Mouse (Mus musculus) thymus, postnatal 36 days (tissue): ENCODE results near the gene Anks1b.

ENCODE experiments used
- DNase-seq, 2 experiments: peaks; one replicate each; pipeline ENCODE4 v3.0.0; 2022; ENCODE audit warnings: mixed read lengths in 2 of 2

The Anks1b gene

DNA sequence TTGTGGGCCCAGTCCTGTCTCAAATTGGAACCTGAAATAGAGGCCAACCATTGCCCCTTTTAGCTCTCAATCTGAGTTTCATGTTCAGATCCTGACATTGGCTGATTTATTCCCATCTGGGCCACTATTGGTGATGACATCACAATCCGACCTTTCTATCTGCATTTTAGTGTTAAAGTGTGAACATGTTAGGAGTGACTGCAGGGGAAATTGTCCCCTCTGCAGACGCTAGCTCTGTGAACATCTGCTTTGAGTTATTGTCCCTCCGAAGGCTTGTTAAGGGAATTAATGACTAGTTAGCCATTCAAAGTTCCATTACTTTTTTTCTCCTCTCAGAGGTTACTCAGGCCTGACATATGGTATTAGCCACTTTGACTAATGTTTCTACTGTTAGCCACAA lies 810.5 kb downstream of the Anks1b start:
- no peak for DNase-seq

DNA sequence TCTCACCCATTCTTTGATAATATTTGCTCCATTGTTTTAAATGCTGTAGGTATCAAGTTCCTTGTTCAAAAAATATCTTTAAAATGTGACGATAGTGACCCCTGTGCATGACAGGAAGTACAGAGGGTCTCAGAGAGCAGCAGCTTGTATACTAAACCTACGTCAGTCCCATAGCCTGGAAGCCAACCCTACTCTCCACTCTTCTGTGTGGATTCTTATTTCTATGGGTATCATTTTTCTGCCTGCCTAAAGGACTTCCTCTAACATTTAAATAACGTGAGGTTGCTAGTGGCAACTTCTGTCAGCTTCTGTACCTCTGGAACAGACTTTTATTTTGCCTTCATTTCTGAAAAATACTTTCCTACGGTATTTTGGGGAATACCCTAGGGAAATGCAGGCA lies 812.1 kb downstream of the Anks1b start:
- DNase-seq, result no peak

DNA sequence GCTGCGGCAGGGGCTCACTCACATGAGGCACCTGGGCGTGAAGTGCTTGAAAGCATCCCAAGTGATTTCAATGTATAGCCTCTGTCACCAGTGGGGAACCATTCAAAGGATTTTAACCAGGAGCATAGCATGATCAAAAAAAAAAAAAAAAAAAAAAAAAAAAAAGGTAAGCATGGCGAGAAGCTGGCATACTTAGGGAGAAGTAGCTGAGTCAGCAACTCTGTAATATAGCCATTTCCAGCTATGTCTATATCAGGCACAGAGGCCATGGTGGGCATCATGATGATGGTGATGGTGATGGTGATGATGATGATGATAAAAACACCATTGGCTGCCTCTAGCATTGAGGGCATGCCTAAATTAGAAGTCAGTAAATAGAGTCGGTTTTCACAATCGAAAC lies 814.8 kb downstream of the Anks1b start:
- DNase-seq, result no peak

DNA sequence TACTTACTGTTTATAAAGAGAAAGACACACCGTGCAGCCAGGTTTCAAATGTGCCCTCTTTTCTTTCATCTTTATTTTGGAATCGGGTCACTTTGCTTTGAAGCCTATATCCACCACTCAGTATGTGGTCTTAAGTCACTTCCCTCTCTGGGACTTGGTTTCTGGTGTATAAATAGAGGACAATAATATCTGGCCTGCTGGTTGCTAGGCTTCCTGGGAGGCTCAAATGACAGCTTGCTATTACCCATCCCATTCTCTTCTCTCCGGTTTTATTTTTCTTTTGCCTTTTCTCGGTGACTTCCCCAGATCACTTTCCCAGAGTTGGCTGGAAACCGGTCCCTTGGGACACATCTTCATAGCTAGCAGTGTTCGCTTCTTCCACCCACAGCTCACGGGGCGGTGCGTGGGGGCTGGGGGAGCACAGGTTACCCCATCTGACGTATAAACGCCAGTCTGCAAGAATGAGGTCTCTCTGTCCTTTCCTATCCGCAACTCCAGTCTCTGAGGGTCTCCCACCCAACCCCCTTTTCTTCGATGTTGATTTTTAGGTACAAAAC lies 815.5 kb downstream of the Anks1b start:
- DNase-seq, result no peak

DNA sequence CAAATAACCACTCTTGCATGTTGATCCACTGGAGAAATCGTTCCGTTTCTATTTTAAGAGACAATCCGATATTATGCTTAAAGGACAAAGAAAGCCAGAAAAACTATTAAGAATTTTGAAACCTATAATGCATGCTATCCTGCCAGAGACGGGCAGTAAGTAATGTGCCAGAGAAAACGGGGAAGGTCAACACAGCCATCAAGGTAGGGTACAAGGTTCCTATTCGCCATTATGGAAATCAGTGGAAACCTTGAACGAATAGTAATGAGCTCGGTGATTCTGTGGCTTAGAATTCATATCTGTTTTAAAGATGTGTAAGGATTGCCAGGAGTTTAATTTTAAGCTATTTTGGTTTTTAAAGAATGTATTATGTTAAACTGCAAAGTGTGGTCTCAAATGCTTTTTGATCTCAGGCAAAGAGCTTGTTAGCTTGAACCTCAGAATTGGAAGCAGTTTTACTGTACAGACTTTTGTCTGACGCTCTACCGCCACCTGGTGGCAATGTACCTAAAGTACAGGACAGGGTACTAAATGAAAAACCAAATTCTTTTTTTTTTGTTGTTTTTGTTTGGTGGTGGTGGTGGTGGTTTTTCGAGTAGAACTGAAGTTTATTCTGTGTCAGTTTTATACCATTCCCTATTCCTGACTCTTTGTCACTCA lies 816.7 kb downstream of the Anks1b start:
- DNase-seq, result peak; percentile 23 to 45

DNA sequence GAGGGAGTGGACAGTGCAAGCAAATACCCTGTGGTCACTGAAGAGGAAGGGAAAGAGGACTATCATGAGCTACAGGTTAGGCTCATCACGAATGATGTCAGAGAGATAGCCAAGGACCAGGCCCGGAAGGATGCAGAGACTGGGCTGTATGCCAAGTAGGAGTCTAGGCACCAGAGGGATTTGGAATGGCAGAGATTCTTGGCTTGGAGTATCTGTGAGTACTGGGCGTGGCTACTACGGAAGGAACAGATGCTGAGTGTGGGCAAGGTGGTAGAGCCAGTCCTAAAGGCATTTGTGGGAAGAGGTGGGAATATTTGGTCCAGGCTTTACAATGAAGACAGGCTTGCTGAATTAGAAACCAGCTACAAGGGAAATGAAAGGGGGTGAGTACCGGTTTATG lies 823.4 kb downstream of the Anks1b start:
- DNase-seq, result no peak

DNA sequence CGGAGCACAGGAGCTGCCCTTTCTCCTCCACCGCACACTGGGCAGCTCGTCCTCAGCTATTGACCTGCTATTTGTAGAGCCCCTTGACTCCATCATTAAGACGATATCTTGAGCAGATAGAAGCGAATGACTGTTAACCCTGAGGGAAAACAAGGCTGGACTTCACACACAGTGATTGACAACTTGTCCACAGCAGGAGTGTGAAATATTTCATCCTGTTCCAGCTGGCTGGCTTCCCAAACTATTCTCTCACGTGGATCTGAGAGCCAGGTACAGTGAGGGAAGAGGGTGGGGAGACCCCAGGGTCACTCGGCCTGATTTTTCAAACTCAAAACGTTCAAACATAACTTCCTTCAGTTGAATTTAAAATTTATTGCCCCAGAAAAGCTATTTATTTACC lies 824.1 kb downstream of the Anks1b start:
- no peak for DNase-seq

DNA sequence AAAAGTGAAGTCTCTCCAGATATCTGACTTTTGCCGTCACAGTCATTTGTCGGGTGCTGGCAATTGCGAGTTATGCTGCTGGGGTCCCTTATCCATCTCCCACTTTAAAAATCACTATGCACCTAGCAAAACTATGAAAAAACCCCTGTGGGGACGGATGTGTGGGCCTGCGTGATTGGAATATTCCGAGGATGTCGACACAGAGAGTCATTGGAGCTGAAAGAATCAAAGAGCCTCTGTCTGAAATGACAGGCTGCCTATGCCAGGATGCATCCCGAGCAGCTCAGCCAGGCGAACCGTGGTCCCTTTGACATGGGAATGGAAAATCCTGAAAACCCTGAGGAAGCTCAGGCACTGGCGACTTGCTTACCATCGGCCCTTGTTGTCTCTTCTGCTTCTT lies 825.9 kb downstream of the Anks1b start:
- no peak for DNase-seq

DNA sequence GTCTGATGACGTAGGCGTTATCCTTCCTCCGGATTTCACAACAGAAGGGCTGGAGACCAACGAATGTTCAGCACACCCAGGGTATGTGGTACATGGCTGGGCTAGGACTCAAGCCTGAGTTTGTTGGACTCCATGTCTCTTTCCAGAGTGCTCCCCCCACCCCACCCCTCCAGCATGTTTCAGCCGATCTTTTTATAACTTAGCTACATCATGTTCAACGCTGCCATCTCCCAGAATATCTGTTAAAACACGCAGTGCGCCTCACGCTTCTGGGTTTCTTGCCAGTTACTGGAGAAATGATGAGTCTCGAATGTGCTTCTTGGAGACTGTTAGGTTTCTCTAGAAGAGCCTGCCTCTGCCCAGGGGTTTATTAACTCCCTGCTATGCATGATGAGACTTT lies 831.3 kb downstream of the Anks1b start:
- no peak for DNase-seq

DNA sequence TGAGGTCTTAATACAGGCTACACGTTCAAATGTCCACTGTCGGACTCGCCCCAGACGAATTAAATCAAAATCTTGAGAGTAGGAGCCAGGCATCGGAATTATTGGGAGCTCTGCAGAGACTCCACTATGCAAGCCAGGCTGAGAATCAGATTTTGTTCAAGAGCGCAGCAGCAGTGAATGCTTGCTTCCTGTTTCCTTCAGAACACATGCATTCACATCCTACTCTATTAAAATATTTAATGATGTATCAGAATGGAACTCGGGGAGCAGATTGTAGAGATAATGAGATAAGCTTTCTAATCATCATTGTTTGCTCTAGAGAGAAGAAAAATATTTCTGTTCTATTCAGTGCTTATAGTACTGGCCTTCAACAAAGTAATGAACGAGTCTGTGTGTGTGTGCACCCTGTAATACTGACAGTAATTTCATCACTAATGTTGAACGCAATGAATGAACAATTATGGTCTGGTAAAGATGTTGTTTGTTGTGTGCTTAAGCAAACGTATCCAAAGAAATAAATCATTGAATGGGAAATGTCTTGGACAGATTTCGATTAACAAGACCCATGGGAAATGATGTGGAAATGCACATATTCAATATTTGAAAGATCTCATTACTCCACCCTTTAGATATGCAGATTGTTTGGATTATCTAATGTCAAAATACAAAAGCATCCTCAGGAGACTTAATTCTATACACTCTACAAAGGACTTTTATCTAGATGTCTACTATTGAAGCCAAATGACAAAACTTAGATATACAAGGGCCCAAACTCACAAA lies 835.7 kb downstream of the Anks1b start:
- no peak for DNase-seq

DNA sequence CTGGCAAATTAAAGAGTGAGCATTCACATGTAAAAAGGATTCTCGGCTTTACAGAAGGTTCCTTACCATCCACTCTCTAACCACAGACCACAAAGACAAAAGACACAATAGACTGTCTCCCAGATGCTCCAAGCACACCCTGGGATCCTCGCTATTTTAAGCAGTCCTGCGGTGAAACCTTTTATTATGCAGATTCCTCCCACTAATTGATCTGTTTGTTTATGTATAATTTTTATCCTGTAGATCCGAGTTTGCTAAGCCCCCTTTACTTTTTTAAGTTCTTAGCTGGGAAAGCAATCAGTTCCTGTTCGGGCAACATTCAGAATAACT lies 836.3 kb downstream of the Anks1b start:
- DNase-seq, result no peak

DNA sequence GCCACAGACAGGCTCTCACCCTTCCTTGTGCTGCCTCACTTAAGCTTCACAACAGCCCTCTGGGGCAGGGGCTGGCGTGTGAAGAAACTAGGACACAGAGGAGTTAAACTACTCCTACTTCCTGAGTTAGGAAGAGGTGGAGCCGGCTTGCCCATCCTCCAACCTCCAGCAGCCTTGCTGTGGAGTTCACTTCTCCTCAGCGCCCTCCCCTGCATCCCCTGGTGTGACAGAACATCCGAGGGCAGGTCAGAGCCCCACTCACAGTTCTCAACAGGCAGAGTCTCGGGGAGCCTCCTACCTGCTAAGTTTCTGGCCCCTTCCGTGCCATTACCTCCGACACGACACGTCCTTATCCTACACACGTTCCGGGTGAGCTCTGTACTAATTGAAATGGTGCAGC lies 844.7 kb downstream of the Anks1b start:
- DNase-seq, result no peak

DNA sequence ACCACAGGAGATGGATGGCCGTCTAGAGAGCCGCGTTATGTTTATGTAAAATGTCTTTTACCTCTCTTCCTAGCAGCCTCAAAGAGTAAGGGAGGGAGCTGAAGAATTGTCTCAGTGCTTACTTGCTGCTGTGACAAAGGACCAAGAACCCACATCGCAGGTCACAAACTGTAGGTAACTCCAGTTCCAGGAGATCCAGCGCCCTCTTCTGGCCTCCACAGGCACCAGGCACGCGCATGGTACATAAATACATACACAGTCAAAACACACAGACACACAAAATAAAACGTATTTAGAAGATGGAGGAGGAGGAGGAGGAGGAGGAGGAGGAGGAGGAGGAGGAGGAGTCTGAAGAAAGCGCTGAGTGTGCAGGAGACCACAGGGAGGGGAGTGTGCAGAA lies 845.4 kb downstream of the Anks1b start:
- DNase-seq, result no peak

DNA sequence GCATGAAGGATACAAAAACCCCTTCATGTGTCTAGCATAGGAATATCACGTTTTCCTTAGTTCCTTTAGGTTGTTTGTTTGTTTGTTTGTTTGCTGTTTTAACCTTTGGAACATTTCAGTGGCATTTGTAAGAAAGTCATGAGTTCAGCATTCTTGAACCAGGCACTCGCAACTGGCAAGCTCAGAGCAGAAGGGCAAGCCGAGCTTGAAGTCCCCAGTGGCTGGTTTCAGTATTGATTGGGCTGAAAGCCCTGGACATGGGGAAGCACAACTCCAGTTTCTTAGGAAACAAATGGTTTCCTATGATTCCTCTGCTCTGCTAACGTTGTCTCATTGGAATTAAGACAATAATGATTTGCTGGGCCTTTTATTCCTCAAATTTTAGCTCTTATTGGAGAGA lies 846.7 kb downstream of the Anks1b start:
- DNase-seq, result no peak

DNA sequence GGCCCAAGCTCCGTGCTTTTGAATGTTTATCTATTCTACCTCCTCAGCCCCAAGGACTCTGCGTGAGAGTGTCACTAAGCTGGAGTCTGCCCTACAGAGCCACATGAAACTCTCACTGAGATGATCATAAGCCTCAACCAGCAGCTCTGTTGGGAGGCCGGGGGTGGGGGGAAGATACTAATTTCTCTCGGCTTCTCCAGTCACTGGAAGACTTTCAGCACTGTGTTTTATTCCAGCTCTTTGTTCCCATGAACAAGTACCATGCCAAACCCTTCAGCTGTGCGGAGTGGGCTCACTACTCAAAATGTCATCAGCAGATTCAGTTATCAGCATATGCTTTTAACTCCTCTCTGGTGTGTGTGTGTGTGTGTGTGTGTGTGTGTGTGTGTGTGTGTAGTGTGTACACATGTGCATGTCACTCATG lies 849.8 kb downstream of the Anks1b start:
- DNase-seq, result no peak

DNA sequence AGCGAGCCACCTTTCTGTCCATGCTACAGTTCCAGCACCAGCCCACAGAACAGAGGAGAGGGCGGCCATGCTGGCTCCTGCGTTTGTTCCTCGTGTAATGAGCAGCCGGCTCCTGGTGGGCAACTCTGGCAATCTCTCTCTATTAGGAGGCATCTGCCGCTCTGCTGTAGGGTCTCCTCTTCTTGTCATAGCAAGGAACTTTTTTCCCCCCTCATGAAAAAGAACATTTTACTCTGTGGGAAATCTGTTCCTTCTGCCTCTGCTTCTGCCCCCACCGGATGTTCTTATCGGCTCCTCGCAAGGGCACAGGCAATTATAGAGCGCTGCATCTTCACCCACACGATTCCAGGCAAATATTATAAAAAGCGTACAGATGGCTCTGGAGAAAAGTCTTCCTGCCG lies 850.6 kb downstream of the Anks1b start:
- no peak for DNase-seq

DNA sequence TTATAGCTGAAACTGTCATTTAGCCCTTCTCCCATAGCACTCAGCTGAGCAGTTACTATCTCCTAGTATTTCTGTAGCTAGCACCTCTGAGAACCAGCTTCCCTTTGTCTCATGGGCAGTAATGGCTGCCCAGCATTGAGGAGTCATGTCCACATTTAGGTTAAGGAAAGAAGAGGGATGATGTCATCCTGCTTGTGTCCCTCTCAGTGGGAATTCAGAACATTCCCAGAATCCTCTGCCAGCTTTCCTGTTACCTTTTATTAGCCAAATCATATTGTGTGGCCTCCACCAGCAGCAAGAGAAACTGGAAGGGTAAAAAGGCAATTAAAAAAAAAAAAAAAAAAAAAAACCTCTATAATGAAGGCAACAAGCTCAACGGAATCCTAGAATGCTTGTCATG lies 851.6 kb downstream of the Anks1b start:
- DNase-seq, result no peak

DNA sequence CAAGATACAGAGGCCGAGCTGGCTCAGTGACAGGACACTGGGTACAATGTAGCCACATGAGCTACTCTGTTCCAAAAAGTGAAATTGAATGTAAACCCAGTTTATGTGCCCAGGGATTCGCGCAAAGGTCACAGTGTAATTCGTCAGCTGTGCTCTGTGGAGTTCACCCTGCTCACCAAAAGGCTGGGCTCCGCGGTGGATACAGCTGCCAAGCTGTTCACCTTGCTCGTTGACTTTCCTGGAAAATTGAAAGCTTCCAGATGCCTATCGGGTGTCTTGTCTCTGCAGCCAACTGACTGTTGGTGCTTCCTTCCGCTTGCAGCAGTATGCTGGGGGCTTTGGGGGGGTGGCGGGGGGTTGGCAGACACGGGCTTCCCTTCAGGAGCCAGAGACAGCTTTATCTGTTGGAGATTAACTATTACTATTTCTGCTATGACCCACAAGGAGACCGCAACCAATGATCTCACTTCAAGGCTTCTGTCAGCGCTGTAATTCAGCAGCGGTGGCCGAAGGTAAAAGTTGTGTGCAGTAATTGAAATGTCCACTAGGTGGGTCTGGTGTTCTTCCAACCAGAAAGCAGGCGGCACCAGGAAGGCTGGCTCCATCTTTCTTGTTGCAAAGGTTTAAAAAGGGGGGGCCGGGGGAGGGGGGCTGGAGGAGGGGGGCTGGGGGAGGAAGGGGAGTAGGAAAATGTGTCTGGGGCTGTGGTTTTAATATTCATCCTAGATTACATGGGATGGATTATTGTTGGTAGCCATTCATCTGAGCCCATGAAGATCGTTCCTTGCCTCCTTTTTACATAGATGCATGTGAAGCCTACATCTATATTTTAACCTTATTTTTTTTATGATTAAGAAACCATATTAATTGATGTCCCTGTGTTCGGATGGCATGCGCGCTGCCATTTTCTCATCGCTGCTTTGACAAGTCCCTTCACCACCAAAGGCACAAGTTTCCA lies 855.4 kb downstream of the Anks1b start:
- DNase-seq, result peak; percentile 34 to 46

DNA sequence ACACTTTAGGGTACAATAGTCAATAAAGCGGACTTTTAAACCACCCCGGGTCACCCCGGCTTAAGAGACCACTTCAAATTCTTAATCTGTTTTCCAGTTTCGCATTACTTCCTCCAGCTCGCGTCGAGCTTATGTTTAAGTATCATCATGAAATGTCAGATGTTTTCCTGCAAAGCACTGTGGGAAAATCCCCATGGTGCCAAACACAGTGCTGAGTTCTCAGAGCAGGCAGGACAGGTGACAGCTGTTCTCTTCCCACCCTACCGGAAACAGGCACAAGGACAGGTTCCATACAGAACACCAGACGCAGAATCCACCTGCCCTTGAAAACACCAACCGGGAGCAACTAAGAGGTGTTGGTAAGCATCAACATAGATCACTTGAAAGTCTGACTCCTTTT lies 856.2 kb downstream of the Anks1b start:
- no peak for DNase-seq

DNA sequence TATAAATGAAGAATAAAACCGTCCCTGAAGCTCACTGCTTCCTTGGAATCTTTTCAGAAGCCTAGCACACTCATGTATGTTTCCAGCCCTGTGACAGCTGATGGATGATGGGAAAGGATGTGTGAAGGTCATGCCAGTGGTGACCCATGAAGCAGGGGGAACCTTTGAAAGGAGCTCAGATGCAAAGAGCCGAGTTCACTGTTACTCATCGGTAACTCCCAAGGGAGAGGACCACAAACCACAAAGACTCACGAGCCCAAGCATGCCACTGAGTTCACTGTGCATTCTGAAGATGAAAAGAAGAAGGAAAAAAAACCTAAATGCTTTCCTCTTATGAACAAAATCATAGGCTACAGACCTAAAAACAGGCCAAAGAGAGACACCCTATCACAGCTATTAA lies 859.5 kb downstream of the Anks1b start:
- no peak for DNase-seq

DNA sequence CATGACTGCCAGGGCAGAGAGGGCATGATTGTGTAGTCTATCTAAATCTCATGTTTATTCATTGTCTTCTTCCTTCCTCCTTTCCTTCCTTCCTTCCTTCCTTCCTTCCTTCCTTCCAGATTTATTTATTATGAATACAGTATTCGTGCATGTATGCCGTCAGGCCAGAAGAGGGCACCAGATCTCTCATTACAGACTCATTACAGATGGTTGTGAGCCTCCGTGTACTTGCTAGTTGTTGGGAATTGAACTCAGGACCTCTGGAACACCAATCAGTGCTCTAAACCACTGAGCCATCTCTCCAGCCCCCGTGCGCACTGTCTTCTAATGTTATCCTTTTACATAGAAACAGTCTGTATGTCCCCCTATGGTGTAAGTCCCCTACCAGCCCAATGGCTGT lies 860.3 kb downstream of the Anks1b start:
- DNase-seq, result no peak

DNA sequence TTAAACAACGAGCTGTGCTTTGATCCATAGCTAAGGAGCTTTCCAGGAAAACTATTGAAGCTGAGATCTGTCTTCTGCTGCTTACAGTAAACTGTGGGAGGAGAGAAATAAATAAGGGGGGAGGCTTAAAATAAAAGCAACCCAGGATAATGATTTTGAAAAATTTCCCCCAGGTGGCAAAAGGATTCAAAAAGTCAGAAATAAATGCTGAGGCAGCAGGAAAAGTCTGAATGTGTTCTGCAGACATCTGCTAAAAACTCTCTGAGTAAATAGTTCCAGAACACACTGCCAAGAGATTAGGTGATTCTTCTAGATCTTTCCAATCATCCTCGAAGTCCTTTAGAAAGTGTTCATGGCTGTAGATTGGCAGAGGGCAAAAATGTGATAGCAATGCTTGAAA lies 865.2 kb downstream of the Anks1b start:
- DNase-seq, result no peak

DNA sequence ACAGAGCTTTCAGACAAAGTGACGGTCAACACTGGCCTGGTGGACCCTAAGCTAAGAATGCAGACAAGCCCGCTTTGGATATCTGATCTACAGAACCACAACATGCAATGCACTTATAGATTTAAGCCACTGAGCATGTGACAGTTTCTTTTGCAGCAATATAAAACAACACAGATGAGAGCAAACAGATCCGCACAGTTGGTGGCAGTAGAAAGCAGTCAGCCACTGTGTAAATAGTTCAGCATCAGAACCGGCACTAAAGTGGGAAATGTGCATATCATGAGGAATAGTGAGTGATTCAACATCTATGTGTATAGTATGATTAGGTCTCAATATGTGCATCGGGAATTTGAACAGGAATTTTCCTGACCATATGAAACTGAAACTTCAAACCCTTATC lies 867.6 kb downstream of the Anks1b start:
- no peak for DNase-seq
